Mouse (Mus musculus): ENCODE measurements at regions not wholly inside any gene's neighbourhood (a gene's known extent, or its start where the extent isn't known, plus 50 kb on each side); places are given as distances from the start of the nearest gene placed in this dataset. TPM values are rescaled to one million over a fixed set of nuclear protein-coding genes. Genes with fewer than 3 reads are reported as not detected.

- intact Hi-C loops (cut with DNase I), result no loop called here
- no peak for DNase-seq (ENCODE audit: extremely low spot score in 1 of 2, low spot score in 2 of 2)
Observed at GRCm38 (mm10) chr11:24829578-24830401, 751.9 kb downstream of the Bcl11a start.

DNA sequence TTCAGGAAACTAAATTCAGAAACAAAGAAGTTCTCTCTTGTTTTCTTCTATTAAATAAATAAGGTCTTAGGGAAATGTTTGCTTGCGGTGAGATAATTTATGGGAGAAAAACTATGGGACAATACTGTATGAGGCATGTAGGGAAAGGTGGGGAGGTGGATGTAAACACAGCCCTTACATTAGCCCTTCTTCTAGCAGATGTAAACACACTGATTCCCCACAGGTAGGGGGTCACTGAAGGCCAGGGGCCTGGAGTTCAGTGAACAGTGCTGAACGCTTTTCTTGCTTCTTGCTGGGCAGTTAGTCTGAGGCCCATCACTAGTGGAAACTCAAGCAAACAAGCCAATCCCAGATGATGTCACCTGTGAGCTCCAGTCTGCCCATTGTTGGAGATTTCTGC, 752.6 kb downstream of the Bcl11a start:
- no peak for DNase-seq (ENCODE audit: extremely low spot score in 1 of 2, low spot score in 2 of 2)
- intact Hi-C loops (cut with DNase I), result no loop called here

DNA sequence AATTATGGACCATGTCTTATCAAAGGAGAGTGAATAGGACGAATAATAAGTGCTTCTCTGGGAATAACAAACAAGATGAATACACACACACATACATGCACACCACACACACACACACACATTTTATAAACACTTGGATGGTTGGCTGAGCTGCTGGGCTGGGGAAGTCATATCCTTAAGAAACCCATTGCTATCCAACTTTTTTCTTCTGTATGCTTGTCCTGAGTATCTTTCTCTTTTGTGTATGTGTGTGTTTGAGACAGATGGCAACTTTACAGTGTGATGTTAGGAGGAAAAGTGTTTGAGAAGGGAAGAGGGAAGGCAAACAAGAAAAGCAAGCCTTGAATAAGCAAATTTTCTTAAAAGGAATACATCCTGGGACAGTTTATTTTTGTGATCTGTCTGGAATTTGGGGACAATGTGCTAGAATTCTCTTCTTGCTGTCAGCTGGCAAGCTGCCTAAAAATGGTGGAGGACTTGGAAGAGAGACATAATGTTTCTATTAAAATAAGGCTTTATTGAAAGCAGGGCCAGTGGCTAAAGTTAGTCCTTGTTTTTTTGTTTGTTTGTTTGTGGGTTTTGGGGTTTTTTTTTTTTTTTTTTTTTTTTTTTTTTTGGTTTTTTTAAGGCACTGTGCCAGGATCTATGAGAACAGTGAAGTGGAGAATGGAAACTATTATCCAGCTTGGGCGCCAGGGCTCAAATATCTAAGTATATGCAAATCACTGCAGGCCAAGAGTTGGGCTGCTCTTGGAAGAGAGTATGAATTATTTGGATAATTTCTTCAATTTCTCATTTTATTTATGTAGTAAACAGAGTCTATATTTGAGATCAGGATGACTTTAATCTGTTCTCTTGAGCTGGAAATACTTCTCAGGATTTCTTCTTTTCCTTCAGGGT, 766.2 kb downstream of the Bcl11a start:
- intact Hi-C loops (cut with DNase I), result no loop called here
- DNase-seq (ENCODE audit: extremely low spot score in 1 of 2, low spot score in 2 of 2), result peak; percentile 9 to 45

GRCm38 (mm10) chr11:24856991-24857390, 779.1 kb downstream of the Bcl11a start:
- no peak for DNase-seq (ENCODE audit: extremely low spot score in 1 of 2, low spot score in 2 of 2)
- intact Hi-C loops (cut with DNase I), result no loop called here

GRCm38 (mm10) chr11:24864637-24865036, 786.8 kb downstream of the Bcl11a start:
- no peak for DNase-seq (ENCODE audit: extremely low spot score in 1 of 2, low spot score in 2 of 2)
- intact Hi-C loops (cut with DNase I), result no loop called here

- intact Hi-C loops (cut with DNase I), result no loop called here
Observed at GRCm38 (mm10) chr11:24865067-24865796, 787.4 kb downstream of the Bcl11a start.

More at GRCm38 (mm10) chr11:24865067-24865796, 787.4 kb downstream of the Bcl11a start:
- no peak for DNase-seq (ENCODE audit: extremely low spot score in 1 of 2, low spot score in 2 of 2)

Small RNAs in the stretch of these regions (microRNA-seq; reads per million reads assigned to microRNA genes)
- not detected for gene Gm25507

Data from left cerebral cortex, postnatal 10 days (tissue).